Mouse (Mus musculus) kidney, adult 2 months (tissue): Measurements from ENCODE around the gene Gsto2. TPM values are rescaled to one million over a fixed set of nuclear protein-coding genes. Genes with fewer than 3 reads are reported as not detected.
"Not testable (repeated sequence)": the region's sequence is repeated elsewhere in the genome, so short reads cannot be mapped to it uniquely, and the experiment has no call there.

Experiments
- DNase-seq: peaks from one replicate; pipeline ENCODE4 v3.0.0; 2021
- H3K27ac ChIP-seq: fragments of 200-500 bp; 2 replicates; pipeline ENCODE4 v1.5.1; 2012; ENCODE audit warnings: low read depth, low read length, control low read depth, inconsistent platforms; ENCODE audit not compliant: insufficient read depth
- H3K27me3 ChIP-seq: fragments of 200-500 bp; replicated peaks from 2 replicates; pipeline ENCODE4 v1.6.1; 2012; ENCODE audit warnings: mild to moderate bottlenecking, moderate library complexity, low read length, inconsistent platforms; ENCODE audit not compliant: control insufficient read depth, insufficient read depth
- H3K36me3 ChIP-seq: fragments of 200-500 bp; 2 replicates; pipeline ENCODE4 v1.6.1; 2012; ENCODE audit warnings: mild to moderate bottlenecking, moderate library complexity, low read length, inconsistent platforms; ENCODE audit not compliant: control insufficient read depth, insufficient read depth
- H3K4me1 ChIP-seq: fragments of 200-500 bp; 2 replicates; pipeline ENCODE4 v1.6.1; 2011; ENCODE audit warnings: low read length; ENCODE audit not compliant: control insufficient read depth, insufficient read depth
- H3K4me3 ChIP-seq: fragments of 200-500 bp; 2 replicates; pipeline ENCODE4 v1.5.1; 2011; ENCODE audit warnings: mild to moderate bottlenecking, low read depth, low read length, control low read depth; ENCODE audit not compliant: insufficient read depth
- CTCF ChIP-seq: fragments of 200-500 bp; conservative IDR thresholded peaks from 2 replicates; pipeline ENCODE4 v1.5.1; 2011; ENCODE audit warnings: low read depth, mild to moderate bottlenecking, control low read depth, low read length, moderate library complexity, mixed read lengths; ENCODE audit not compliant: insufficient read depth, insufficient read length
- POLR2A ChIP-seq: fragments of 200-500 bp; IDR thresholded peaks from one replicate; pipeline ENCODE4 v1.6.1; 2011; ENCODE audit warnings: low read depth, low read length, control low read depth
- WGBS: fragments of 180-500 bp; shearing (Covaris S2); methylation state at CpG from one replicate; pipeline ENCODE4 v1.1.7; 2018; 5-methylcytosine and 5-hydroxymethylcytosine counted together
- polyA plus RNA-seq: library from polyadenylated mRNA; depleted of rRNA; stranded (reverse); fragments of >200 nt; gene quantifications from 2 replicates; pipeline ENCODE4 v1.2.3, GENCODE M21; 2012

The Gsto2 gene
- polyA plus RNA-seq, 1 experiment = 2.7 TPM

DNA sequence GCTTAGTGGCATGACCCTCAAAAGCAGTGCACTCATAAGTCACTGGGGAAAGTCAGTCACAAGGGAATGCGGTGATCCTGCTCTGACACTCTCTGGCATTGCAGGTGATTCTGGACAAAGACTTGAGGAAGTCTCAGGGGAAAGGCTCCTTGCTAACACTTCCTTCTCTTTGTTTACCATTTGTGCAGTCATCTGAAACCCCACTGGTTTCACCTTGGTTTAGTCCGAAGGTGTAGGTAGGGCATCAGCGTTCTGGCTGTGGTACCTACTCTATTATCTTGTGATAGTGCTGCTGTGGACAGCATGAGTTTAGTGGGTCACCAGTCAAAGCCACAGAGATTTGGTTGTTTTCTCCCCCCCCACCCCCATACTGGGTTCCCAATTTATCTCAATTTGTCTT, 15.6 kb upstream of the Gsto2 start:
- DNase-seq = no peak
- Histone ChIP-seq H3K36me3 (no peaks in the 10 kb centered on the region), H3K4me3 (no peak overlapping the region), H3K4me1 (peaks cover 3% of the 10 kb centered on the region; the same call in 1 of the 2 replicates), H3K27ac (no peak overlapping the region), H3K27me3 (no peaks in the 10 kb centered on the region)
- TF ChIP-seq CTCF (no peak), POLR2A (no peak)
- WGBS = 84% methylated on average over 3 of the region's 3 CpGs

DNA sequence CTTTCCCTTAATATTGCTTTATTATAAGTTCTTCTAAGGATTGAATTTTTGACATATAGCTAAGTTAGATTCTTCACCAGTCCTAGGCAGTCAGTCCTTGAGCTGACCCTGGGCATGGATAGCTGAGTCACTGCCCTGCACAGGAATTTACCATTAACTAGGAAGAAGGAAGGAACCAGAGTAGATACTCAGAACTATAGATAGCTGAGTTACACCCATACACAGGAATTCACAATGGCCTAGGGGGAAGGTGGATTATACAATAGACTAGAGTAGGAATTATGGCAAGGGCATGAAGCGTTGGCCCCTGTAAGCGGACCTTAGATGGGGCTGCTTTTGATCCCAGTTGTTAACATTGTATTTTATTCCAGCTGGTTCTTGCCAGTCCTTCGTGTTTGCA, 13.2 kb upstream of the Gsto2 start:
- not testable (repeated sequence) for H3K4me1 ChIP-seq, H3K27me3 ChIP-seq, H3K27ac ChIP-seq, DNase-seq, H3K36me3 ChIP-seq, H3K4me3 ChIP-seq
- 80% methylated on average over 3 of the region's 3 CpGs for WGBS

DNA sequence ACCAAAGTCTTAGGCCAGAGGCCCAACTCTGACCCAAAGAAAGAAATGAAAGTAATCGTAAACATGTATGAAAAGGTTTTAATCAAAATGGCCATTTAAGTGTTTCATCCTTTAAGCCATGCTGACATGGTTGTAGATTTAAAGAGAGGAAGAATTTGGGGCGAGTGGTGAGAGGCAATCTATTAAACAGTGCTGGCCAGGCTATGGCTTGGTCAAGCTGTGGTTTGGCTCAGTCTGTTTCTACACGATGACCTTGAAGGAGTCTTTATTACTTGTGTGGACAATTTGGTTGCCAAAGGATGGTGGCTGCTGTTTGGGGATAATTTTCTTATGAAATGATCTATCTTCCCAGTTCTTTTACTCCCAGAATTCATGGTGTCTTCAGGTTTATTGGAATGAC, 12.3 kb upstream of the Gsto2 start:
- no peak overlapping the region for H3K4me3 ChIP-seq
- WGBS = 89% methylated on average over 3 of the region's 3 CpGs
- H3K27ac ChIP-seq = no peak overlapping the region
- H3K4me1 ChIP-seq = peaks cover 6% of the 10 kb centered on the region; the same call in 1 of the 2 replicates
- H3K27me3 ChIP-seq = no peaks in the 10 kb centered on the region
- no peak for TF ChIP-seq POLR2A
- no peak for TF ChIP-seq CTCF
- H3K36me3 ChIP-seq = no peaks in the 10 kb centered on the region
- DNase-seq = no peak

DNA sequence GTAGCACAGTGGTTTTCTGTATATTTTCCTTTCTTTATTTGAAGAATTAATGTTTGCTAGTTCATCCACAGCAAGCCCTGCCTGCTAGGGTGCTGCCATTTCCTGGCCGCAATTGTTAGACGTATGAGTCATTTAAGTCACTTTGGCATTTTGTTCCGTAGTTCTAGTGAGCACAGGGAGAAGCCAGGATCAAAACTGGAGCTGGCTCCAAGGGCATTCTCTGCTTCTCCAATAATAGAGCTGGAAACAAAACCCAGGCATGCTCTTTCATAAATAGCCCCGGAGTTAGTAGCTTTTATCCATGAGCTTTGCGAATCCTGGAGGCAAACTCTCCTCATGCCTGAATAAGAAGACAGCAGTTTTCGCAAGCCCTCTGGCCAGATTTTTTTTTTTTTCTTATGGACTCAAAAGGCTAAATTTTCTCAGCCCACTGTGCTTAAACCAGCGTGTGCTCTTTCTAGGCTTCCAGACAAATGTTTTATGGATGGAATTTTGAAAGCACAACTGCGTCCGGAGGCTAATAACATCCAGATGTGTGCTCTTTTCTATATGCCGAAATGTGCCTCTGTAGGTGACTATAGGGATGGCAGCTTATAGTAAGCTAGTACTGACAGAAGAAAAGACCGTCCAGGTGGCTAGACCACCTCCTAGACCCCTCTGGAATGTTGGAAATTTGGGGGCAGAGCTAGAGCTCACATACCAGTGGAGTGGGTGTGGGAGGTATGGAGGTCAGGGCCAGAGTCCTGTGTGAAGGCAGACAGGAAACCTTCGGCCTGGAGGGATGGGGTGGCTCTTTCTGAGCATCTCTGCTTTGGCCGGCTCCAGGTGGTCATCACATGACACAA, 11.2 kb upstream of the Gsto2 start:
- peaks cover 6% of the 10 kb centered on the region; the same call in 1 of the 2 replicates for H3K4me1 ChIP-seq
- H3K27ac ChIP-seq = 0 out of 2 replicates have a peak overlapping the region, but pooled peaks have one; percentile 8
- WGBS = 18% methylated on average over 13 of the region's 13 CpGs
- H3K36me3 ChIP-seq = no peaks in the 10 kb centered on the region; the same call in 1 of the 2 replicates
- DNase-seq = no peak
- TF ChIP-seq POLR2A (no peak), CTCF (no peak)
- H3K4me3 ChIP-seq = peak overlapping the region; percentile 58
- no peaks in the 10 kb centered on the region for H3K27me3 ChIP-seq

DNA sequence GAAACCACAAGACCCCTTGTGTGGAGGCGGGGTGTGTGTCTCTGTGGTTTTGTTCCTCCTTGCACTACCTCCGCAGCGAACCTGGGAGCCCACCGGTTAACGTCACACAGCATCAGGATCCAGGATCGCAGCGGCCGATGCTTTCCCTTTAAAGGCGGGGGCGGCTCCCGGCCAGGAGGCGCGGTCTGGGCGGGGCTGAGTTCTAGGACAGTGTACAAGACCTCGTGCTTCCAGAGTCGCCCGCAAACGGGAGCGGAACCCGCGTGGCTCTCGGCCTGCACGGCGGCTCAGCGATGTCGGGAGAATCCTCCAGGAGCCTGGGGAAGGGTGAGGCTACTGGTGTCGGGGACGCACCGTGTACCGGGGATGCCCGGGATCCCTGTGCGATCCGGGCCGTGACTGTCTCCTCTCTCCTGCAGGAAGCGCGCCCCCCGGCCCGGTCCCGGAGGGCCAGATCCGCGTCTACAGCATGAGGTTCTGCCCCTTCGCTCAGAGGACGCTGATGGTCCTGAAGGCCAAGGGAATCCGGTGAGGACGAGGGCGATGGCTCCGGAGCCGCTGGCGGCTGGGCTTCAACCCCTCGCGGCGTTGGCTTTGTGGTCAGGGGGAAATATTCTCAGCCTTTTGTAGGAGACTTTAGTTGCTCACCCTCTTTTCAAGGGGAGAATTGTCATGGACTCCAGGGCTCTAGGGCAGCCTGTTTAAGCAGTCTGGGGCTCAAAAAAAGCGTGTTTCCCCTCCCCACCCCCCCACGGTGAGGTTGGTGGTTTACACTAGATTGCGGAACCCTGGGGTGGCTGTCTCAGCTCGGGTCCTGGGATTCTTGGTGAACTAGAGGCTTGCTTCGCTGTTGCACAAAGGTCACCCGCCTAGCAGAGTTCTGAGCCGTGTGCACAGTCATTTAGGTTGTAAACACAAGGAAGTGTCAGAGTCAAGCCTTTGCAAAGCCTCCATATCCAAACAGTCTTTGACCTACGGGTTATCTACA, 10.2 kb upstream of the Gsto2 start, which contains the start of gene Gsto1:
TSS of gene Gsto1 (plus strand) at position 175 of the 988 bp plus-strand sequence.
- H3K27me3 ChIP-seq = no peaks in the 10 kb centered on the region
- TF ChIP-seq CTCF = no peak
- TF ChIP-seq POLR2A = peak; percentile 75
- no peaks in the 10 kb centered on the region; the same call in 1 of the 2 replicates for H3K36me3 ChIP-seq
- peak; percentile 93 for DNase-seq
- 1% methylated on average over 60 of the region's 60 CpGs for WGBS
- H3K4me3 ChIP-seq = peak within 1 kb of the TSS; percentile 58
- H3K27ac ChIP-seq = 0 out of 2 replicates have a peak within 1 kb of the TSS, but pooled peaks have one; percentile 8
- peaks cover 6% of the 10 kb centered on the region; the same call in 1 of the 2 replicates for H3K4me1 ChIP-seq

DNA sequence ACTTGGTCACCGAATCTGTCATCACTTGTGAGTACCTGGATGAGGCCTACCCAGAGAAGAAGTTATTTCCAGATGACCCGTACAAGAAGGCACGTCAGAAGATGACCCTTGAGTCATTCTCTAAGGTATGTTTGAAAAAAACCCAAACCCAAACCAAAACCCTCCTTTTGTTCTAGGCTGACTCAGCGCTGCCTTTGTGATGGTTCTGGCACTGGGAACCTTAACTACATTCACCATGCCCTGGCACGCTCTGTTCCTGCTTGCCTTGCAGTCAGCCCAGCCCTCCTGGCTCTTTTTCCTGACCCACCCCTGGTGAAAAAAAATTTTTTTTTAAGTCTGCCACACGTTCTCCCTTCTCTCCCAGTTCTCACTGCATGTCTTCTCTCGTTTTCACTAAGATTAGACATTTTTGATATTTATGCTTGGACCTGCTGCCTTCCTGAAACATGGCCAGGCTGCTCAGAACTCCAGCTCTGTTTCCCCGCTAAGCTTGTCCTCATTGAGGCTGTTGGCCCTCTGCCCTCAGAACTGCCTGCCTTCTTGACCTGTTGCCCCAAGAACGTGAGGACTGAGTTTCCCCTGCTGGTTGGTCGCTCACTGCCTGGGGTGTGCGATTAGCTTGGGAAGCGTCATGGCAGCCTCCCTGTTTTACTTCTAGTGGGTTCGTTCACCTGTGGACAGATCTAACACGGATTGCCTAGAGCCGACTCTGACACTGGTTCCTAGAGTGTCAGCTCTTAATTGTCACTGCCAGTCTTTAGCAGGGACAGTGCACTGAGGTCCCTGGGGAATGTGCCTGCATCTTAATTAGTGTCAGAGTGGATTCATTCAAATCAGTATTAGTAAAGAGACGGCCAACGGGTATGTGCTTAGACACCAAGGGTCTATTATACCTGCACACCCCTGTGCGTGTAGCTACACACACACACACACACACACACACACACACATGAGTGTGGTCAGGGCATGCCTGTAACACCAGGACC, 7.1 kb upstream of the Gsto2 start:
- peaks cover 6% of the 10 kb centered on the region; the same call in 1 of the 2 replicates for H3K4me1 ChIP-seq
- 79% methylated on average over 18 of the region's 18 CpGs for WGBS
- no peak overlapping the region for H3K4me3 ChIP-seq
- TF ChIP-seq CTCF = no peak
- no peak for TF ChIP-seq POLR2A
- no peaks in the 10 kb centered on the region; the same call in 1 of the 2 replicates for H3K36me3 ChIP-seq
- H3K27me3 ChIP-seq = no peaks in the 10 kb centered on the region
- H3K27ac ChIP-seq = no peak overlapping the region
- no peak for DNase-seq
